Mouse (Mus musculus) G1E (cell line): ENCODE data around the gene Lmo1.

ENCODE experiments used
- CTCF ChIP-seq: IDR thresholded peaks from 2 replicates; pipeline ENCODE4 v1.5.1; 2012; ENCODE audit warnings: low read depth, low read length, inconsistent platforms, mixed read lengths
- GATA1 ChIP-seq: IDR thresholded peaks from 2 replicates; pipeline ENCODE4 v1.6.1; 2012; ENCODE audit warnings: borderline replicate concordance, low read length, inconsistent platforms, mixed read lengths
- GATA2 ChIP-seq: IDR thresholded peaks from 2 replicates; pipeline ENCODE4 v1.6.1; 2012; ENCODE audit warnings: low read depth, low read length, inconsistent platforms, borderline replicate concordance
- POLR2AphosphoS5 ChIP-seq: IDR thresholded peaks from 2 replicates; pipeline ENCODE4 v1.6.1; 2012; ENCODE audit warnings: low read depth, low read length, inconsistent platforms; ENCODE audit not compliant: insufficient replicate concordance
- TAL1 ChIP-seq: conservative IDR thresholded peaks from 2 replicates; pipeline ENCODE4 v1.6.1; 2012; ENCODE audit warnings: low read depth, low read length, inconsistent platforms, mixed read lengths

DNA sequence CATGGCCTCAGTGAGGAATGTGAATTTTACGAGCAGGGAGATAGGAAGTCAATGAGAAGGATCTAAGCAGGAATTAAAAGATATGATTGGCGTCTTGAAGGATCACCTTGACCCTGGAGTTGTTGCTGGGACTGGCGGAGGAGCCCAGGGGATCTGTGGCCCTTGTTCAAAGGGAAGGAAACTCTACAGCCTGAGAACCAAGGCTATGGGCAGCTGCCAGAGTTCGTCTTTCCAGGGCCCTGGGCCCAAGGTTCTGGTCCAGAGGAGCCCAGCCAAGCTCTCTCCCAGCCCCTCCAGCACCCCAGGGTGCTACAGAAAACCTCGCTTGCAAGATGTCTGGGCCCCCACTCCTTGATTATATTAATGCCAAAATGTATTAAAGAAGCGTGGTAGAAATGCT lies 21.0 kb upstream of the Lmo1 start:
- TF ChIP-seq POLR2AphosphoS5 (no peak), CTCF (no peak), GATA1 (no peak), GATA2 (no peak), TAL1 (no peak)
